Mouse (Mus musculus): ENCODE results near the gene Ube4b. TPM values are rescaled to one million over a fixed set of nuclear protein-coding genes. Genes with fewer than 3 reads are reported as not detected.
A peak's percentile ranks its signal among the peaks of the same experiment; 100 is the strongest.

Gene Ube4b
- polyA plus RNA-seq, 1 experiment from 2014 or later, result 66.9 TPM

DNA sequence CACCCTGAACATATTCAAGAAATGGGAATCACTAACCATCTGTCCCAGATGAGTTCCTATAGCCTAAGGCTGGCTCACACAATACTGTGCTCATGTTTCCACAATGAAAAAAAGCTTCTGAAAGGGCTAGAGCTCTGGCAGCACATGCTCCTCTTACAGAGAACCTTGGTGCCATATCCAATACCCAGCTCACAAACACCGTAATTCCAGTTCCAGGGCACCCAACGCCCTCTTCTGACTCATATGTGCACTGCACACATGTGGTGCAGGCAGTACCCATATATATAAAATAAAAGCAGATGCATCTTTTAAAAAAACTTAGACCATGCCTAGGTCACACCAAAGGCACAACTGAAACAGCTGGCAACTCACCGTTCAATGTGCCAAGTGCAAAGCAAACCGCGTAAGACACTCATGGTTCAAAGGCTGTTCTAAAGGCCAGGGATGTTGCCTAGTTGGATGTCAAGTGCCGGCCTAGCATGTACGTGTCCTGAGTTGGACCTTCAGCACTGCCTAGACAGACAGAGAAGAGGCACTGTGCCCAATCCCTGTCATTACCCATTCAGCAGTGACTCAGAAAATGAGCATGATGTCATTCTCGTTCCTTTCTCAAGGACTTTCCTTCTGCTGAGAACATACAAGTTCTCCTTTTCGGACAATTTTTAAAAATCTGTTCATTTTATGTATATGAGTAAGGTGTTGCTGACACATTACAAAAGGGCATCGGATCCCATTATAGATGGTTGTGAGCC is 101.0 kb downstream of the Ube4b start:
- H3K79me2 ChIP-seq (ENCODE audit: inconsistent target), result no peaks in the 10 kb centered on the region
- no peak overlapping the region for H3K27ac ChIP-seq
- H3K36me3 ChIP-seq (ENCODE audit: inconsistent target), result peaks cover 20% of the 10 kb centered on the region
- H3K4me3 ChIP-seq (ENCODE audit: inconsistent target), result no peak overlapping the region
- 85% methylated on average over 10 of the region's 10 CpGs for WGBS (ENCODE audit: missing documents)

DNA sequence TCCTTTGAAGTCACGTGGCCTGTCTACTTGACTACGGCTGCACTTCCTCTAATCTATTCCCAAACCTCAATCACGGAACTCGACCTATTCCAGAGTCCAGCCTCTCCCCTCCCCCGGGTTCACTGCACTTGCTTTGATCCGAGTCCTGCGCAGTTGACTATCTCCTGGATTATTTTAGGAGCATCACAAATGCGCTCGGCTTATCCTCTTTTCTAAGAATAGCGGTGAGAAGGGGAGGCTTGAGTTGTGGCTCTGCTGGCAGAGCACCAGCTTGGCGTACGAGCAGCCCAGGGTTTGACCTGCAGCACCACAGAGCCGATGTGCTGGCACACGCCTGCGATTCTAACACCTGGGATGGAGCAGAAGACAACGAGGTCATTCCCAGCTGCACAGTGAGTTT is 102.8 kb downstream of the Ube4b start:
- 0 out of 2 replicates have a peak, but pooled peaks cover 2% of the 10 kb centered on the region for H3K36me3 ChIP-seq (ENCODE audit: inconsistent target)
- no peak overlapping the region for H3K4me3 ChIP-seq (ENCODE audit: inconsistent target)
- H3K27ac ChIP-seq, result no peak overlapping the region
- WGBS (ENCODE audit: missing documents), result 85% methylated on average over 16 of the region's 16 CpGs
- no peaks in the 10 kb centered on the region for H3K79me2 ChIP-seq (ENCODE audit: inconsistent target)

DNA sequence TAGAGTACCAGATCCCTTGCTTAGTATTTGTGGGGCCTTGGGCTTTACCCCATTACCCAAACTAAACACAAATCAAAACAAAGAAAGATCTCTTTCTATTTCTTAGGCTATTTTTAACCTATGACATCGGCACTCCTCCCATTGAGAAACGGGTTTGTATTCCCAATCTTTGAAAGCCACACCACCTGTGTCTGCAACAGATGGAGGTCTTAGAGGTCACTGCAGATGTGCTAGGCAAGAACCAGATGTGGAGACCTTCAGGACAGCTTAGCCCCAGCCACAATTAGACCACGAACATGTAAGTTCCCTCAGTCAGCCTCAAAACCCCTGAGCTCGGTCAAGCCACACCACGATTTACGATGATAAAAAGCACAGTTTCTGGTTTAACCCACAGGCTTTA is 103.8 kb downstream of the Ube4b start:
- Histone ChIP-seq H3K27ac (no peak overlapping the region), H3K4me3 (ENCODE audit: inconsistent target) (no peak overlapping the region), H3K36me3 (ENCODE audit: inconsistent target) (no peaks in the 10 kb centered on the region), H3K79me2 (ENCODE audit: inconsistent target) (no peaks in the 10 kb centered on the region)
- 67% methylated on average over 6 of the region's 6 CpGs for WGBS (ENCODE audit: missing documents)

DNA sequence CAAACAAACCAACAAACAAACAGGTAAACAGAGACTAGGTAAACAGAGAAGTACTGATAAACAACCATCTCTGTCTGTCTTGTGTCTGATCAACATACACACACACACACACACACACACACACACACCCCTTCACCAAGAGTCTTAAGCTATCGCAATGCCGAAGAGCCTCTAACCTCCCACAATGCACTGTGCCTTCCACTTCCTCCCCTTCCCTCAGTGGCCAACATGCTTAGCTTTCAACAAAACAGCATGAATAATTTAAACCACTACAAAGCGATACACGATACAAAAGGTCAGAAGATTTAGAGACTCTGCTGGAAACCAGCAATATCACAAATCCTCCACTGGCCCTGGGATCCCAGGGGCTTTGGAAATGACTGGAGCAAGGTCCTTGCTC is 104.3 kb downstream of the Ube4b start:
- WGBS (ENCODE audit: missing documents), result 57% methylated on average over 4 of the region's 4 CpGs
- no peaks in the 10 kb centered on the region for H3K79me2 ChIP-seq (ENCODE audit: inconsistent target)
- H3K4me3 ChIP-seq (ENCODE audit: inconsistent target), result no peak overlapping the region
- no peaks in the 10 kb centered on the region for H3K36me3 ChIP-seq (ENCODE audit: inconsistent target)
- no peak overlapping the region for H3K27ac ChIP-seq

DNA sequence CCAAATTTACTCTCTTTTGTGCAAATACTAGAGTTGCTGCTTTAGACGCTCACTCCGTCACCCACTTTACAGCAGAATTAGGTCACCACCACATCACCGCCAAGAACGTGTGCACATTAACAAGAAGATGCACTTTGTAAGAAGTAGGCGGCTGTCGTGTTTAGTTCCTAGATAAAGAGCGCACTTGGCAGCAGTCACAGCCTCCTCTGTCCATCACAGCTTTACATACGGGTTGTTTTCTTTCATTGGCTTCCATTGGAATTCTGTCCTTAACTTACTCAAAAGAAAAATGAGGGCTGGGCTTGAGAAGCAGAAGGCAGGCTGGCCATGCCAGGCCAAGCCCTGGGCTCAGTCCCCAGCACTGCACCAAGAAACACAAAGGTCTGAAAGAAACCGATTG is 107.5 kb downstream of the Ube4b start:
- H3K36me3 ChIP-seq (ENCODE audit: inconsistent target), result no peaks in the 10 kb centered on the region
- 94% methylated on average over 9 of the region's 9 CpGs for WGBS (ENCODE audit: missing documents)
- H3K4me3 ChIP-seq (ENCODE audit: inconsistent target), result no peak overlapping the region
- no peaks in the 10 kb centered on the region for H3K79me2 ChIP-seq (ENCODE audit: inconsistent target)
- no peak overlapping the region for H3K27ac ChIP-seq

DNA sequence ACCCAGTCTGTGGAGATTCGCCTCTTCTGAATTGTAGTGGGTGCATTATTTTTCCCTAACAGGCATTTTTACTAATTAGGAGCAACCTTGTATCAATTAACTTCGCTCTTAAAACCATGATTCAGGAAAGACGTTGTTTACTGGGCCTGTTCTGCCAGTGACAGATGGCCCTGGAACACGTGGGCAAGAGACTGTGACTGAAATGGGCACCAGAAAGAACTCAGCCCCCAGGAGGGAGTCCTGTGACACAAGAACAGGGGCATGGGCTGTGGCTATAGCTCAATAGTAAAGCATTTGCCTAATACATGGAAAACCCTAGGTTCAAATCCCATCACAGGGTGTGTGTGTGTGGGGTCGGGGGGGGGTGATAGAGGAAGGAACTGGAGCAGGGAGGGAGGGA is 109.2 kb downstream of the Ube4b start:
- H3K4me3 ChIP-seq (ENCODE audit: inconsistent target), result no peak overlapping the region
- WGBS (ENCODE audit: missing documents), result 73% methylated on average over 5 of the region's 5 CpGs
- H3K27ac ChIP-seq, result no peak overlapping the region
- H3K79me2 ChIP-seq (ENCODE audit: inconsistent target), result no peaks in the 10 kb centered on the region
- no peaks in the 10 kb centered on the region for H3K36me3 ChIP-seq (ENCODE audit: inconsistent target)

DNA sequence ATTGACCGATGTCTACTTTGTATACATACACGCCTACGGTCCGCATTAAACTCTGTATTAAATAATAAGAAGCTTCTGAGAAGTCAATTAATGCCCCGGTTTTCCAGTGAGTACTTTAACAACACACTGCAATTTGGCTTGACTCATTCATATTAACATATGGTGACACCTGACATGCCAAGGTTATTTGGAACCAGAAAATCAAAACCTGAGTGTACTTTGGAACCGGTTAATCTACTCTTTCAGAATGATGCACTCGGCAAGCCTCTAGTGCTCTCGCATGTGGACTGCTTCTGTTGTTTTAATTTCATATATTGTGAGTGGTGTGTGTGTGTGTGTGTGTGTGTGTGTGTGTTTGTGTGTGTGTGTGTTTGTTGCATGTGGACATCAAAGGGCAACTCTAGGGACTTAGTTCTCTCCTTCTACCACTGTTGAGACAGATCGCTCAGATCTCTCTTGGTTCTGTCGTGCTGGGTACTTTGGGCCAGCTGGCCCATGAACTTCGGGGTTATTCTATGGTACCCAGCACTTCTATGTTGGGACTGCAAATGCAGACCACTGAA is 112.2 kb downstream of the Ube4b start:
- Histone ChIP-seq H3K4me3 (ENCODE audit: inconsistent target) (no peak overlapping the region), H3K27ac (no peak overlapping the region), H3K79me2 (ENCODE audit: inconsistent target) (no peaks in the 10 kb centered on the region), H3K36me3 (ENCODE audit: inconsistent target) (no peaks in the 10 kb centered on the region)
- 95% methylated on average over 11 of the region's 11 CpGs for WGBS (ENCODE audit: missing documents)

DNA sequence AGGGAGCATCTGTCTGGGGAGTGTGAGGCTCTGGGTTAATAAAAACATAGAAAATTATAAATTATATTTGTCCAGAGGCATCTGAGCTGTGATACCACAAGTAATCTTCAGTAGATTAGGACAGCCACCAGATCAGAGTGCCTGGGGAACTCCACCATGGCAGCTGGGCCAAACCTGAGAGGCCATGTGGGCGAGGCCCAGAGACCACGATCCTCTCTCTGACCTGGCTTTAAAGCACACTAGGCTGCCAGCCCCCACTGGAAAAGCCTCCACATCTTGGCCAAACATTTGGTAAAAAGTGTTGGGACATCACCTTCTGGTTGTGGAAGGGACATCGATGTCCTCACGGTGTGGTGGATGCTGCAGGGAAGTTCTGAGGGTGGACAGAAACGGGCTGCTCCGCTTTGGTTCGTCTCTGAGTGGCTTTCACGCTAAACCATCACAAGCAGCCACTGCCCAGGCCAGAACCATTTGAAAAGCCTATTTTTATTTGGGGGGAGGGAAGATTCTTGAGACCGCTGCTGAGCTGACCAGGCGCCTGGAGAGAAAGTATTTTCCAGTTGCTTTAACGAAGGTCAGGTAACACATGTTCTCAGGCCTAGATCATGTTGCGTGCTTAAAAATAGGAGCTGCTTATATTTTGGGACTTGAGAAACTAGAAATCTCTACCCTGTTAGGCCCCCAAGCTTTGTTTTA is 112.8 kb downstream of the Ube4b start:
- Histone ChIP-seq H3K36me3 (ENCODE audit: inconsistent target) (no peaks in the 10 kb centered on the region), H3K27ac (no peak overlapping the region), H3K4me3 (ENCODE audit: inconsistent target) (no peak overlapping the region), H3K79me2 (ENCODE audit: inconsistent target) (no peaks in the 10 kb centered on the region)
- WGBS (ENCODE audit: missing documents), result 92% methylated on average over 12 of the region's 12 CpGs

DNA sequence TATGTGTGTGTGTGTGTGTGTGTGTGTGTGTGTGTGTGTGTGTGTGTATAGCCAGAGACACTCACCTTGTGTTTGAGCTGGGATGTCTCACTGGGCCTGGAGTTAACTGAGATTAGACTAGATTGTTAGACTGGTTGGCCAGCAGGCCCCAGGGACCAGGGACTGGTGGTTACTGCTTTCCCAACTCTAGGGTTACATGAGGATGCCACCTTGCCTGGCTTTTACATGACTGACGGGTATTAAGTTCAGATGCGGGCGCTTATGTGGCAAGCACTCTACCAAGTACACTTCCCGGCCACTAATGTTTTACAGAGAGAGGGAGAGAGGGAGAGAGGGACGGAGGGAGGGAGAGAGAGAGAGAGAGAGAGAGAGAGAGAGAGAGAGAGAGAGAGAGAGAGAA is 114.6 kb downstream of the Ube4b start:
- Histone ChIP-seq H3K36me3 (ENCODE audit: inconsistent target) (no peaks in the 10 kb centered on the region), H3K79me2 (ENCODE audit: inconsistent target) (no peaks in the 10 kb centered on the region), H3K4me3 (ENCODE audit: inconsistent target) (no peak overlapping the region), H3K27ac (no peak overlapping the region)
- WGBS (ENCODE audit: missing documents), result 89% methylated on average over 3 of the region's 5 CpGs

DNA sequence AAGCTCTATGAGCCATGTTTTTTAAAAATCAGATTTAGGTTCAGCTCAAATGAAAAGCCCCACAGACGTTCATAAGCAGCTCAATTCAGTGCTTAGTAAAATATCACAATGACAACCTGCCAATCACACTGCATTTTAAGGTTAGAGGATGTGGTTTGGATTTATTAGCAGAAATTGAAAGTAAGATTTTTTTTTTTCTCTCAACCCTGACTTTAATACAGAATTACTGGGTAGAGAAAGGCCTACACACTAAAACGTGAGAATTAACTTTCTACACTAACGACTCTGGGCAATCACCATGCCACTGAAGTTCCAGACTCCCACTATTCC is 118.1 kb downstream of the Ube4b start:
- 11% methylated on average over 1 of the region's 3 CpGs for WGBS (ENCODE audit: missing documents)
- Histone ChIP-seq H3K79me2 (ENCODE audit: inconsistent target) (peaks cover 35% of the 10 kb centered on the region), H3K27ac (peak overlapping the region; percentile 46), H3K36me3 (ENCODE audit: inconsistent target) (no peaks in the 10 kb centered on the region), H3K4me3 (ENCODE audit: inconsistent target) (peak overlapping the region; percentile 56)

DNA sequence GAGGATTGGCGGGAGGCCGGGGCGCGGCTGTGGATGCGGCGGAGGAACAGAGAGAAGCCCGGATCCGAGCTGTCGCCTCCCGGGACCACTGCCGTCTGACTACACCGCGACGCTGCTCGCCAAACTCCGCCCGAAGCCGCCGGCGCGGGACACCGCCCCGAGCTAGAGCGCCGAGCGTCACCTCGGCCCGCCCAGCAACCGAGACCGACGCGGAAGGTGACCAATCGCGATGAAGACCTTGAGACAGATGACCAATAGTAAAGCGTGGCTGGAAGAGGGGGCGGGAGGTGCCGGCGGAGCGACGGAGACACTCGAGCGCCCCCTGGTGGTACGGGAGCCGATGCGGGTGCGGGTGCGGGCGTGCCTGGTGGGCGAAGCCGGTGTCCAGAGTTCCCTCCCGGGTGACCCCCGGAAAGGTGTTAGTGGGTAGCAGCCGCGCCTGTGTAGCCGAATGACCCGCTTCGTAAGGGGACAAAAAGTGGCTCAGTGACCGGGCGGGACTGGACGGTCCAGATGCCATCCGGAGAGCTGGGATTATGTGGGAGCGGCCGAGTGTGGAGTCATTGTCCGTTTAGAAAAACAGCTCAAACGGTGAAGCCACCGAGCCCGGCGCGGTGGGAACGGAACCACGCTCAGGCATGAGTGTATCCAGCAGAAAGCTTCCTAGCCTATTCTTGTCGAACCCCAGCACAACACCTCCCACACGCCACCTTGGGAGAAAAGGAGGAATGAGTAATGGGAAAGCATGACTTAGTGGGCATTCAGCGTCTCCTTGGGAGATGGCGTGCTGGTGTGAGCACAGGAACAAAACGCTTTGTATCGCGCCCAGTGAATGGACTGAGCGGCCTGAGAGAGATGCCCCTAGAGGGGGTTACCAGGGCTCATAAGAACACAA is 118.7 kb downstream of the Ube4b start, which contains the start of gene Kif1b:
Gene Kif1b (minus strand): TSS at position 98 of the 895 bp plus-strand sequence.
- Histone ChIP-seq H3K36me3 (ENCODE audit: inconsistent target) (no peaks in the 10 kb centered on the region), H3K79me2 (ENCODE audit: inconsistent target) (peaks cover 41% of the 10 kb centered on the region), H3K4me3 (ENCODE audit: inconsistent target) (peak within 1 kb of the TSS; percentile 82), H3K27ac (peak within 1 kb of the TSS; percentile 46)
- 1% methylated on average over 75 of the region's 79 CpGs for WGBS (ENCODE audit: missing documents)

DNA sequence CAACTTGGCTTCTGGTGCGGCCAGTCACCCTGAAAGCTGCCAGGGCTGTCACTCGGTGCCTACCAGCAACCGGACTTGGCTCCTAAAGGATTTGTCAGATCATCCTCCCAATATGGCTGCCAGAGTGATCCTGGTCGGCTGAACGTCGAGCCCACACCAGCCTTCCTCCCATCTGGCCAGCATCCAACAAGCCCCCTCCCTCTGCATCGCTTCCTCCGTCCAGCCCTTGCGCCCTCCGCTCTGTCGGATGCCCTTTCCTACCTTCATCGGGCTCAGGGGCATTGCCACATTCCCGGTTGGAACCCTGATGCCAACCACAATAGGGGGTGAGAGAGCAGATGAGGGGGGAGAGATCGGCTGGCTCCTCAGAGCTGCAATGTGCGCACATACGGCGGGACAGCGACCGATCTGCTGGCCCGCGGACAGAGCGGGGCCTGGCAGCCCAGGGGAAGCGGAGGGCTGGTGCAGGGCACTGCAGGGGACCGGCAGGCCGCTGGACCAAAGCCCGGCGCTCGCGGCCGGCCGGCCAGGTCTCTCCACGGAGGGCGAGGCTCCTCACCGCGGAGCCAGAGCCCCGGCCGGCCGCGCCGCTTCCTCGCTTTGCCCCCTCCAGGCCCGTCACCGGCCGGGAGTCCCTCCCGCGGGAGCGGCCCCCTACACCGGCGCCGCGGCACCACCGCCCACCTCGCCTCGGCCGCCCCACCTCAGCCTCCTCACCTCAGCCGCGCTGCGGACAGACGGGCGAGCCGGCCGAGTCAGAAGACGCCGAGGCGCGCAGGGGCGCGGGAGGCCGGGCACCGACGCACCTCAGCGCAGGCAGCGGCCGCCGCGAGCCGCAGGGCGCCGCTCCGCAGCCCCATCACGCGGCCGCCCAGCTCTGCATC is 119.6 kb downstream of the Ube4b start:
- Histone ChIP-seq H3K79me2 (ENCODE audit: inconsistent target) (peaks cover 50% of the 10 kb centered on the region), H3K4me3 (ENCODE audit: inconsistent target) (peak overlapping the region; percentile 82), H3K27ac (no peak overlapping the region), H3K36me3 (ENCODE audit: inconsistent target) (no peaks in the 10 kb centered on the region)
- WGBS (ENCODE audit: missing documents), result 1% methylated on average over 72 of the region's 83 CpGs

DNA sequence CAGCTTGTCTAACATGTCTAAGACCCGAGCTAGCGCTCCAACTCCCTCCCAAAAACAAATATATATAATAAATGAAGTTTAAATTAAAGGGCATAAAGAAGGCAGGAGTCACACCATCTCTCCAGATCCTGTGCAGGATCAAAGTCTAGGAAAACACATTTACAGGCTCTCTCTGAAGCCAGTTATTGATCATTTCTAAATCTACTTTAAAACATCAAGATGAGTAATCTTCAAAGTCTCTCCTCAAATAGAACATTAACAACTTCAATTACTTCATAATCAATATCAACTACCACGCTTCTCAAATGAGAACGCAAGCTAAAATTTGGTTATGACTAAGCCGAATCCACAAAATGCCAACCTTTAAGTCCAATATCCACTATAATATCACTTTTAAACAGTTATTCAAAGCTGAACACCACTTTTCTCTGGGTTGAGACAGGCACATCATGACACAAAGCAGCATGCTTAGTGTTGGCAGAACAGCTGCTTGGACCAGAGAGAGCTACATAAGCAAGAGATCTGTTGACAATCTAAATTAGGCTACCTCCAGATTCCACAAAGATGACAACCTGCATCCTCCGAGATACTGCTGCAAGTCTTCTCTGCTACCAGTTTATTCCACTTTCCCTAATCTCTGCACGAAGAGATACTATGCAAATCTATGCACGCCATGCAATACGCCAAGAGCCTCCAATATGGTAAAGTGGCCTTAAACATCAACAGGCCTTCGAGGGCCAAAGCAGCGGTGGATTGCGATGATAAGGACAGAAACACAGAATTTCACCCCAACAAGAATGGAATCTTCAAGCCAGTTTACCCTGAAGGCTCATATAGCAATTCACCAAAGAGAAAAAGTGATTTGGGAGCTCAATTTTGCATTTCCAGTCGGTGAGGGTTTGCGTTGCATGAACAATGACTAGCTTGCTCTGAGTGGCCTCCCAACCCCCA is 120.5 kb downstream of the Ube4b start:
- peaks cover 59% of the 10 kb centered on the region for H3K79me2 ChIP-seq (ENCODE audit: inconsistent target)
- no peak overlapping the region for H3K27ac ChIP-seq
- H3K36me3 ChIP-seq (ENCODE audit: inconsistent target), result no peaks in the 10 kb centered on the region
- H3K4me3 ChIP-seq (ENCODE audit: inconsistent target), result peak overlapping the region; percentile 82
- WGBS (ENCODE audit: missing documents), result 75% methylated on average over 14 of the region's 14 CpGs
